Mouse (Mus musculus) limb, embryonic 10.5 days (tissue): ENCODE measurements at regions not wholly inside any gene's neighbourhood (a gene's known extent, or its start where the extent isn't known, plus 50 kb on each side); places are given as distances from the start of the nearest gene placed in this dataset.

Experiments
- DNase-seq: peaks from one replicate; pipeline ENCODE4 v3.0.0-alpha.2; 2017; ENCODE audit warnings: low spot score
- H3K27ac ChIP-seq: fragments of 300-500 bp; sonication (generic); 2 replicates; pipeline ENCODE4 v1.5.1; 2016; ENCODE audit warnings: mild to moderate bottlenecking
- H3K27me3 ChIP-seq: fragments of 300-500 bp; sonication (generic); 2 replicates; pipeline ENCODE4 v1.6.1; 2016; ENCODE audit warnings: low read depth, mild to moderate bottlenecking; ENCODE audit not compliant: poor library complexity, severe bottlenecking
- H3K36me3 ChIP-seq: fragments of 300-500 bp; sonication (generic); 2 replicates; pipeline ENCODE4 v1.6.1; 2016; ENCODE audit warnings: mild to moderate bottlenecking, moderate library complexity
- H3K4me1 ChIP-seq: fragments of 300-500 bp; sonication (generic); 2 replicates; pipeline ENCODE4 v1.6.1; 2016
- H3K4me3 ChIP-seq: fragments of 300-500 bp; sonication (generic); 2 replicates; pipeline ENCODE4 v1.5.1; 2016; ENCODE audit warnings: mild to moderate bottlenecking, moderate library complexity
- H3K9me3 ChIP-seq: fragments of 300-500 bp; sonication (generic); replicated peaks from 2 replicates; pipeline ENCODE4 v1.6.1; 2016; ENCODE audit warnings: mild to moderate bottlenecking
- WGBS: fragments of 180-500 bp; shearing (Covaris S2); methylation state at CpG from one replicate; pipeline ENCODE4 v1.1.7; 2016; 5-methylcytosine and 5-hydroxymethylcytosine counted together

DNA sequence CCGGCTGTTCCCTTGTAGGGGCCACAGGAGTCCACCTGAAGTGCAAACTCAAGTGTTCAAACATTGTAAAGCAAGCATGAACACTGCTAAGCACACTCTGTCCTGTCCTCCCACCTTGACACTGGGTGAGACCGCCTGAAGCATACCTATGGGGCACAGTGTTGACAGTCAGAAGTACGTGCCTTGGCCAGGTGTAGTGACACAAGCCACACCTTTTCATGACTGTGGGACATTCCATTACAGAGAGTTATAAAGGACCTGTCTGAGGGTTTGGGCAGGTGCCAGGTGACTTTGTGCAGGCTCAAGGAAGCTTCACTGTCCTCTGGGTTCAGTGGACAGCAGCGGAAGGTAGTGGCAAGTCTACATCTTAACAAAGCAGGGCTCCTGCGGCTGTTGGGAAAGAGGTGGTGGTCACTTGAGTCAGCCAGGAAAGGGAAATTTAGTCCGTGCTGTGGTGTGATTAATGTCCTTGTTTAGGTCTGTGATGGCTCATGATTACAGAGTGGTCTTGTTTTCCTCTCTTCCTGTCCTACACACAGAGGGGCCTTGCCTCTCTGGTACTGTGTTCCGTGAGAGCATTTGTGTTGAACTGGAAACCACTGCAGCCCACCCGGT lies 112.5 kb downstream of the Nufip1 start:
- H3K27ac ChIP-seq: no peak overlapping the region
- no peaks in the 10 kb centered on the region for H3K27me3 ChIP-seq
- H3K4me1 ChIP-seq: peaks cover 7% of the 10 kb centered on the region
- no peaks in the 10 kb centered on the region for H3K36me3 ChIP-seq
- no peak for DNase-seq
- H3K9me3 ChIP-seq: 0 out of 2 replicates have a peak, but pooled peaks cover 1% of the 10 kb centered on the region
- H3K4me3 ChIP-seq: no peak overlapping the region
- WGBS: 81% methylated on average over 8 of the region's 8 CpGs

- no peak overlapping the region for H3K27ac ChIP-seq
- H3K4me1 ChIP-seq: peaks cover 7% of the 10 kb centered on the region
- no peak overlapping the region for H3K4me3 ChIP-seq
- no peak for DNase-seq
- H3K9me3 ChIP-seq: no peaks in the 10 kb centered on the region
- no peaks in the 10 kb centered on the region for H3K36me3 ChIP-seq
- no peaks in the 10 kb centered on the region for H3K27me3 ChIP-seq
- WGBS: 95% methylated on average over 2 of the region's 2 CpGs
These were observed 113.2 kb downstream of the Nufip1 start for GRCm38 (mm10) chr14:76223903-76224302.

DNA sequence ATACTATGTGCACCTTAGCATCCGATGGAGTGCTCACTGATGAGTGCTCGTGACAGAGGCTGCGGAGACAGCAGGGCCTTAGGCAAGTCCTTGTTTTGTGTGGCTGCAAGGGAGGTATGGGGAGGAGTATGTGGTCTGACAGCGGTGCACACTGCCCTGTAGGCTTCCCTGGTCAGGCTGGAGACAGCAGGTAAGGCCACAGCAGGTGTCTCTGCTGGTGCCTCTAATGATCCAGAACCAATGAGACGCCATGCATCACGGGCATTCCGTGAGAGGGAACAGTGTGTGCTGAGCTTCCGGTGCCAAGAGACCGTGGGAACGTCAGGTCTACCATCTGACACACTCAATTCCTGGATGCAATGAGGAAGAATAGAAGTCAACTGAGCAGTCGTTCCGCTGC lies 114.8 kb downstream of the Nufip1 start:
- Histone ChIP-seq H3K27ac (no peak overlapping the region), H3K4me3 (no peak overlapping the region), H3K36me3 (no peaks in the 10 kb centered on the region), H3K9me3 (no peaks in the 10 kb centered on the region), H3K4me1 (peaks cover 10% of the 10 kb centered on the region), H3K27me3 (no peaks in the 10 kb centered on the region)
- DNase-seq: no peak
- WGBS: 89% methylated on average over 12 of the region's 12 CpGs

- Histone ChIP-seq H3K27me3 (no peaks in the 10 kb centered on the region), H3K4me3 (no peak overlapping the region), H3K9me3 (no peaks in the 10 kb centered on the region), H3K27ac (no peak overlapping the region), H3K4me1 (peaks cover 10% of the 10 kb centered on the region), H3K36me3 (no peaks in the 10 kb centered on the region)
- DNase-seq: no peak
- 73% methylated on average over 4 of the region's 4 CpGs for WGBS
These were observed 116.1 kb downstream of the Nufip1 start for GRCm38 (mm10) chr14:76226621-76227297.

DNA sequence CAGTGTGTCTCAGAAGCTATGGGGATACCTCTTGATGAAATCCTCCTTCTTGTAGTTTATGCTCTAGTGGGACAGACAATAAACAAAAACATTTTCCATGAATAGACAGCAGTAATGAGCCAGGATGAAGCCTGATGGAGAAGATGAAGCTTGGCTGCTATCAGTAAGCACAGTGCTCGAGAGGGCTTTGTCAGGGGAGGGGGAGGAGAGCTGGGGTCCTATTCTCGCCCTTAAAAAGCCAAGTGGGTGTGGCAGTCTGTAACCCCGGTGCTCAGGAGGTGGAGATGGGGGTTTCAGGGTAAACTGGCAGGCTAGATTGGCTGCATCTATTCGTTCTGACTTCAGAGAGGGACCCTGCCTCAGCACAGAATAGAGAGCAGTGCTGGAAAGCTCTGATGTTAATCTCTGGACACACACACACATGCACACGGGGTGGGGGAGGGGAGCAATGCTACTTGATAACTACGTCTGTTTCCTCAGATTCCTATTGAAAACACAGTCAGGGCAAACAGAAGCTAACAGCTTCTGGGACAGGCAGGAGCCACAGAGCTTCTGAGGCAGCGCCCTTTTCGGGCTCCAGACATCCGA lies 118.4 kb downstream of the Nufip1 start:
- Histone ChIP-seq H3K27ac (no peak overlapping the region), H3K27me3 (no peaks in the 10 kb centered on the region), H3K4me3 (no peak overlapping the region), H3K36me3 (no peaks in the 10 kb centered on the region), H3K9me3 (no peaks in the 10 kb centered on the region), H3K4me1 (peaks cover 3% of the 10 kb centered on the region; the same call in 1 of the 2 replicates)
- no peak for DNase-seq
- 65% methylated on average over 9 of the region's 9 CpGs for WGBS

- 89% methylated on average over 14 of the region's 14 CpGs for WGBS
These were observed 129.3 kb downstream of the Nufip1 start for GRCm38 (mm10) chr14:76239856-76240493.

DNA sequence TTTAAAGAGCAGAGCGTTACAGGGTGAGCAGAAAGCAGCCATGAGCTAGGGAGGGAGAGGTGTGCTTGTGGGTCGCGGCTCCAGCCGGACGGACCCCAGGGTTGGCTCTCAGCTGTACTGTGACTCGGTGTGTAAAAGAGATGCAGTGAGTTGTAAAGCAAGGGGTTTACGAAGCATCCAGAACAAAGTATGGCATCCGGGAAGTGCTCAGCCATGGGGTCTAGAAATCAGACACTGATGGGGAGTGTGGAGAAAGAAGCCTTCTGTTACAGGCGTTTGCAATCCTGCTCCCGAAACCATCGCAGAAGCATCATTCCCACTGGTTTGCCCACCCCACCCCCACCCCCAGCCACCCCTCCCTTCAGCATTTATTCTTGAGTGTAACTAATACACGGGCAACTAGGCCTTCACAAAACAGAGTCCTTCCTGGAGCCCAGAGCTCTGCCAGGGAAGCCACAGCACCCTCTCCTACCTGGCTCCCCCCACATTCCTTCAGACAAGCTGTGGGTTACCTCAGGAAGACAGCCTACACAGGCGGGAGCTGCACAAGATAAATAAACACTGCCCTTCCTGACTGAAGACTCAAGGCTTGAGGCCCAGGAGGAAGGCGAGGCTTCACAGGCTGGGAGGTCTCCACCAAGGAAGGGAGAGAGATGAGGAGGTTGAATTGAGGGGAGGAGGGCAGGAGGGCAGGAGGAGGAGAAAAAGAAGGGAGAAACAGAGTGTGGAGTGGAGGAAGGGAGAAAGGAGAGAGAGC lies 133.1 kb downstream of the Nufip1 start:
- H3K27ac ChIP-seq: peak overlapping the region; percentile 43
- H3K9me3 ChIP-seq: no peaks in the 10 kb centered on the region
- no peak overlapping the region for H3K4me3 ChIP-seq
- H3K27me3 ChIP-seq: no peaks in the 10 kb centered on the region
- peaks cover 15% of the 10 kb centered on the region for H3K4me1 ChIP-seq
- no peak for DNase-seq
- 67% methylated on average over 14 of the region's 14 CpGs for WGBS
- H3K36me3 ChIP-seq: no peaks in the 10 kb centered on the region

More at GRCm38 (mm10) chr14:76239856-76240493, 129.3 kb downstream of the Nufip1 start:
- DNase-seq: no peak
- H3K27ac ChIP-seq: no peak overlapping the region
- H3K36me3 ChIP-seq: no peaks in the 10 kb centered on the region
- no peak overlapping the region for H3K4me3 ChIP-seq
- H3K27me3 ChIP-seq: no peaks in the 10 kb centered on the region
- H3K4me1 ChIP-seq: peaks cover 13% of the 10 kb centered on the region
- no peaks in the 10 kb centered on the region for H3K9me3 ChIP-seq

DNA sequence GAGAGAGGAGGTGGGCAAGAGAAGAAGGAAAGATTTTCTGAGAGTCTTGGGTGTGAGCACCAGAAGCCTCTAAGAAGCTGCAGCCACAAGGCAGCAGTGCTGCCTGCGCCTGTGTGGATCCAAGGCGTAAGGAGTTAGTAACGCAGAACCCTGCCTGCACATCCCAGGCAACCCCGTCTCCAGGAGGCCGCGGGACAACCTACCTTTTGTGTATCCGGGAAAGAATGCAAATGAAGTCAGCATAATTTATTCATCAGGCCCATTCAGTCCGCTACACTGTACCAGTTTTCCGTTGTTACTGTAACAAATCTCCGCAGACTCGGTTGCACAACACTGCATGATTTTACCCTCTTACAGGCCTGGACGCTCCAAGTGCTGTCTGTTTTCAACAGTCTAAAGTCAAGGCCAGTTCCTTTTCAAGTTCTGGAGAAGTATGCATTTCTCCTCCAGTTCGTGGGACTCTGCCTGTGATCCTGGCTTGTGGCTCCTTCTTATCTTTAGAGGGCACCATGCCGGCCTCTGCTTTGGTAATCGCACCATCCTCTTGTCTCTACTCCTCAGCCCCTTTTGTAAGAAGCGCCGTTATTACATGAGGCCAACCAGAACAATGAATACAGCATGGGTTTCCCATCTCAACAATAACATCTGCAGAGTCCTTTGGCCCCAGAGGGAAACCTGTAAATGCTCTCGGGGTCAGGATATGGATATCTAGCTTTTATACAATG lies 133.8 kb downstream of the Nufip1 start:
- Histone ChIP-seq H3K36me3 (no peaks in the 10 kb centered on the region), H3K27me3 (no peaks in the 10 kb centered on the region), H3K4me1 (peaks cover 15% of the 10 kb centered on the region), H3K9me3 (no peaks in the 10 kb centered on the region), H3K27ac (peak overlapping the region; percentile 43), H3K4me3 (no peak overlapping the region)
- no peak for DNase-seq
- WGBS: 49% methylated on average over 18 of the region's 18 CpGs

GRCm38 (mm10) chr14:76245063-76245396 lies 134.3 kb downstream of the Nufip1 start:
- no peak for DNase-seq
- Histone ChIP-seq H3K4me1 (peaks cover 15% of the 10 kb centered on the region), H3K4me3 (no peak overlapping the region), H3K27me3 (no peaks in the 10 kb centered on the region), H3K27ac (no peak overlapping the region), H3K36me3 (no peaks in the 10 kb centered on the region), H3K9me3 (no peaks in the 10 kb centered on the region)
- 73% methylated on average over 4 of the region's 4 CpGs for WGBS

DNA sequence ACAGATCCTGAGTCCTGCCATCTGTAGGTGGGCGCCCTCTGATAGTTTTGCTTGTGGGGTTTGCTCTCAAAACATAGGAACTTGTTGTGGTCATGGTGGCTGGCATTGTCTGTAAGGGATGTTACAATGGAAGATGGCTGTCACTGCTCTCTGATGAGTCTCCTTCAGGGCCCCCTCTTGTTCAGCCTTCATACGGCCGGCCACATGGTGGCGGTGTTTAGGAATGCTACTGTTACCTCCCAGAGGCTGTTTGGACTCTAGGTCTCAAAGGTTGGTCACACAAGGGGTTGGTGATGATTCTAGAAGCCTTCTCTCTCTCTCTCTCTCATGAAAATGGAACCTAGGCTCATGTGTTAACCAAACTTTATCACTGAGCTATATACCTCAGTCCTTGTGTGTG lies 137.0 kb downstream of the Nufip1 start:
- Histone ChIP-seq H3K4me1 (peaks cover 20% of the 10 kb centered on the region), H3K9me3 (no peaks in the 10 kb centered on the region), H3K36me3 (no peaks in the 10 kb centered on the region), H3K27ac (no peak overlapping the region), H3K27me3 (no peaks in the 10 kb centered on the region), H3K4me3 (no peak overlapping the region)
- DNase-seq: no peak
- 90% methylated on average over 4 of the region's 4 CpGs for WGBS

GRCm38 (mm10) chr14:76253850-76254249 lies 143.2 kb downstream of the Nufip1 start:
- Histone ChIP-seq H3K36me3 (no peaks in the 10 kb centered on the region), H3K27ac (no peak overlapping the region), H3K9me3 (no peaks in the 10 kb centered on the region), H3K27me3 (peaks cover 10% of the 10 kb centered on the region; the same call in 1 of the 2 replicates), H3K4me3 (no peak overlapping the region), H3K4me1 (peaks cover 28% of the 10 kb centered on the region)
- 89% methylated on average over 3 of the region's 3 CpGs for WGBS
- no peak for DNase-seq
